Mouse (Mus musculus) C2C12 (cell line): ENCODE results near the gene Ugt3a1.

Experiments used
- CTCF ChIP-seq: IDR thresholded peaks from one replicate; pipeline ENCODE4 v1.5.1; 2011; ENCODE audit not compliant: control insufficient read depth, insufficient read depth, insufficient read length
- MAX ChIP-seq: IDR thresholded peaks from one replicate; pipeline ENCODE4 v1.6.1; 2011; ENCODE audit warnings: mild to moderate bottlenecking, control low read depth
- MYOD1 ChIP-seq: IDR thresholded peaks from one replicate; pipeline ENCODE4 v1.6.1; 2011; ENCODE audit warnings: low read depth; ENCODE audit not compliant: control insufficient read depth, insufficient read length
- MYOG ChIP-seq: IDR thresholded peaks from one replicate; pipeline ENCODE4 v1.6.1; 2011; ENCODE audit not compliant: control insufficient read depth, insufficient read length; ENCODE audit errors: extremely low read depth
- USF1 ChIP-seq: IDR thresholded peaks from one replicate; pipeline ENCODE4 v1.6.1; 2011; ENCODE audit warnings: low read depth, mild to moderate bottlenecking, control low read depth, moderate library complexity

DNA sequence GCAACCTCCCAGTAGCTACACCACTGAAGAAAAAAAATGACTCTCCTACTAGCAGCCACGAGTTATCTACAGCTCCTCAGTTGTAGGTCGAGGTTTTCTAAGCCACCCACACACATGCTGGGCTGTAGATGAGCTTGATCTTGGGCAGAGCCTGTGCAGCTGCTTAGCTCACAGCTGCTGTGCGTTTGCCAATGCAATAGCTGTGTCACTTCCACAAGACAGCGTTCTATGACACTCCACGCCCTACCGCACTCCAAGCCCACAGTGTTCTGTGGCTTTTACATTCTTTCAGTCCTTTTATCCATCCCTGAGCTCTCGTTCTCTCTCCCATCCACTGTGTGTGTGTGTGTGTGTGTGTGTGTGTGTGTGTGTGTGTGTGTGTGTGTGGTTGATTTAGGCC is 4.8 kb upstream of the Ugt3a1 start:
- no peak for TF ChIP-seq CTCF
- no peak for TF ChIP-seq MYOD1
- no peak for TF ChIP-seq MYOG
- TF ChIP-seq MAX: no peak
- TF ChIP-seq USF1: no peak
